Mouse (Mus musculus): ENCODE measurements around the gene Hsd17b14.
A peak's percentile ranks its signal among the peaks of the same experiment; 100 is the strongest.

DNA sequence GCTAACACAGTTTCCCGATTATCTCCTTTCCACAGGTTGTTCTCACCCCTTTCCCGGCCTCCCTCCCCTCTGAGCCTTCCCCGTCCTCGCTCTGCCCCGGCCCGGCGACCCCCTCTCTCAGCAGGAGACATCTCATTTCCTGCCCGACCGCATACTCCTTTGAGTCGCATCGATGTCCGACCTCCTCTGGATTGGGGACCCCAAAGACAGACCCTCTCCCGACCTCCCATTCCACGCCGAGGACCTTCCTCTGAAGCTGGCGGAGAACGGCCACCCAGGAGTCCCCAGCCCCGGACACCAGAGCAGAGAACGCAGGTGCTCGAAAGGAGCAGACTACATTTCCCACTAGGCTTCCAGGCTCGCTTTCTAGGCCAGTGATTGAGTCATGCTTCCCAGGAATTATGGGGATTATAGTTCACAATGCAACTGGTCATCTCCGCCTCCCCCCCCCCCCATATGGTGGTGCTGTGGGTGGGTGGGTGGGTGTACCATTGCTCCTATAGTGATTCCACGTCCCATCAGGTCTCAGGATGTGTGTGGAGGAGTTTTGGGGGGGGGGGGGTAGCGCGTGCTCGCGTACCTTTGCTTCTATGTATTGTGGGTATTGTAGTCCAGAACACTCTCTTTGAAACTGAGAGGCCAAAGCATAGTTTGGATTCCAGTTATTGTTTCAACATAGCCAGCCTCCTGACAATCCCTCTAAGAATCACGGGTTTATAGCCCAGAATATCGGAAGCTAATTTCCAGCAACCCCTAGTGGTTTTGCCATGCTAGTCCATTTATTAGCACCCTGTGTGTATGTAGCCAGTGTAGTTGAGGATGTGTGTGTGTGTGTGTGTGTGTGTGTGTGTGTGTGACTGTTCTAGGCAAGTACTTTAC lies 16.3 kb upstream of the Hsd17b14 start:
- peak; percentile 73 for TF ChIP-seq CTCF (IDR thresholded peaks at IDR 0.05)
- peak; percentile 20; the same call in 1 of the 2 replicates for TF ChIP-seq EP300 (IDR thresholded peaks at IDR 0.05)
